Mouse (Mus musculus) spleen, adult 10 weeks (tissue): ENCODE results near the gene Cyp26b1. TPM values are rescaled to one million over a fixed set of nuclear protein-coding genes. Genes with fewer than 3 reads are reported as not detected.

Experiments used
- polyA plus RNA-seq: library from polyadenylated mRNA; stranded (reverse); fragments of 350-450 nt; fragmentation: Illumina TruSeq; extraction: RNeasy Lipid Tissue Mini Kit (QIAGEN cat#74804); gene quantifications from one replicate; pipeline ENCODE4 v1.2.3, GENCODE M21; 2015; ENCODE audit warnings: low replicate concordance; ENCODE audit not compliant: insufficient read depth

Cyp26b1 gene
- 0.86 TPM for polyA plus RNA-seq

DNA sequence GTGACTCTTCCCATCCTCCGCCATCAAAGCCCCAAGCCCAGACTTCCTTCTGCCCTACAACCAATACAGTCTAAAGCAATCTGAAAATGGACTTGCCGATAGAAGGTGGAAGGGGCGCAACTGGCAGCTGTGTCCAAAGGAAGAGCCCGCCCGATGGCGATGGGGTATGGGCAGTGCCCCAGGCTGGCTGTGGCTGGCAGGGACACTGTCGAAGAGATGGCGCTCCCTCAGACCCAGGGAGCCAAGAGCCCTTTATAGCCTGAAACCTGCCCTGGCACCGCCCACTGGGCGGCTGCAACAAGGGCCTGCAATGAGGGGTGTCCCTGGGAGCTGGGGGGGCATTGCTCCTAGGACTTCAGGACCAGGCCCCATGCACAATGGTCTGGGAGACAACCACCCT, at the start of gene Cyp26b1:
Gene Cyp26b1 (minus strand): TSS at position 216 of the 400 bp plus-strand sequence.

